Mouse (Mus musculus) mesoderm, embryonic 11.5 days (tissue): Measurements from ENCODE around the gene Cabs1.

ENCODE experiments used
- DNase-seq: peaks from one replicate; pipeline ENCODE4 v3.0.0-alpha.2; 2012; ENCODE audit warnings: low read depth, low spot score

Cabs1 gene

GRCm38 (mm10) chr5:87979139-87979538 is at the start of gene Cabs1:
Gene Cabs1 (plus strand): TSS chr5:87979439.
- DNase-seq: no peak

DNA sequence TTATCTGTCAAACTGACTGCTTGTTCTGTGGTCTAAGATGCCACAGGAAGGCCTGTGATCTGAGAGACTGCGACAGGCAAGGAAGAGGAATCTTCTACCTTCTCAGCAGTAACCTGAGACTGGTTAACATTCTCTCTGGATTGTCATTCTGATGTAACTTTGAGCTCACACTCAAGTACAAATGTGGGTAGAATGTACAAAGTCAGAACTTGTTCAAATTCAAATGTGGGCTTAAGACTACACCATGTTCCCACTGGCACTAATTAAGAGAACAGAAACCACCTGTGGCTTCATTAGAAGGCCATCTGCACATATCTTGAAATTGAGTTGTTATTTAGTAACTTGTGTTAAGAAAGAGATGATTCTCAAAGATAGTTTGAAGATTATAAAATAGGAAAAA is 47.6 kb upstream of the Cabs1 start:
- DNase-seq: no peak

- DNase-seq: no peak
Measured at GRCm38 (mm10) chr5:87940752-87941151, 38.5 kb upstream of the Cabs1 start.

DNA sequence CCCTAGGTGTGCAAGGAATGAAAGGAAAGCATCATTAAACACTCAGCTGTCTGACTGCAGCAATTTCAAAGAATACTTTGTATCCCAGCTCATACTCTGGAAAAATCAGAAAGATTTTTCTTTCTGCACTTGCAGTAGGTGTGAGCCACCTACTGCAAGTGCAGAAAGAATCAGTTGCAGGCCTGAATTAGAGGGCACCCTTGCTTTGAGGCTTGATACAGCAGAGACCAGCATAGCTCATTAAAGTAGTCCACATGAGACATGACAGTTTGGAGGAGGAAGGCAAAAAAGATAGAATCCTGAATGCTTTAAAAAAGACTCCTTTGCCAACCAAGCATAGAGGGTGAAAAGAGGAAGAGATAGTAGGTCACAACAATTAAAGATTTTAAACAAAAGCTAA is 36.7 kb upstream of the Cabs1 start:
- no peak for DNase-seq

DNA sequence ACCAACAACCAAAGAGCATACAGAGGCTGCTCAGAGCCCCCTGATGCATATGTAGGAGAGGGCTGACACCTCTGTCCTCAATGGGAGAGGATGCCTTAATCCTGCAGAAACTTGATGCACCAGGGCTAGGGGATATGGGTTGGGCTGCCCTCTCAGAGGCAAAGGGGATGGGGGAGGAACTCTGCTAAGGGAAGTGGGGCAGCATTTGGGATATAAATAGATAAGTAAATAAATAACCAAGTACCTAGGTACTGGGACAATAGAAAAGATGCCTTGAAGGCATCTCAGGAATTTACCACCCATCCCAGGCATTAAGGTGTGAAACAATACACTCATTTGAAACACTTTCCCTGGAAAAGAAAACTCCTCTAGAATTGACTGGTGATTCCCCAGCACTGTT is 27.4 kb upstream of the Cabs1 start:
- no peak for DNase-seq

DNA sequence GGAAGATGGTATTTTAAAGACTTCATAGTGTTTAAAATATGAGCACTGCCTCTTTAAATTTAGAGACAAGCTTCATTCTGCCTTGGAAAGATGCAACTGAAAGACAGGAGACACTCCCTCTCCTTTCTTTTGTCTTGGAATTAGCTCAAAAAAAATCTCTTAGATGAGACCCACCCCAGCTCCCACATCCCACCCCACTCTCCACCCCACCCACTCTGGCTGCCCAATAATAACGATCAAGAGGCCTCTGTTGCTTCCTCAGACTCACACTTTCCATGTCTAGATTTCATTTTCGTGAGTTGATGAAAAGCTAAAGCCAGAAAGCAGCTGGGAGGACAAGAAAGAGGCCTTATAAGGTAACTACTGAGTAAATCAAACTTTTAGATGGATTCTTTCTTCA is 10.0 kb upstream of the Cabs1 start, which contains the start of the genes 2310003L06Rik and Gm28434:
2310003L06Rik (plus strand) TSS at position 259 of the 400 bp plus-strand sequence.
Gm28434 (plus strand) TSS at position 317 of the 400 bp plus-strand sequence.
- DNase-seq: no peak

DNA sequence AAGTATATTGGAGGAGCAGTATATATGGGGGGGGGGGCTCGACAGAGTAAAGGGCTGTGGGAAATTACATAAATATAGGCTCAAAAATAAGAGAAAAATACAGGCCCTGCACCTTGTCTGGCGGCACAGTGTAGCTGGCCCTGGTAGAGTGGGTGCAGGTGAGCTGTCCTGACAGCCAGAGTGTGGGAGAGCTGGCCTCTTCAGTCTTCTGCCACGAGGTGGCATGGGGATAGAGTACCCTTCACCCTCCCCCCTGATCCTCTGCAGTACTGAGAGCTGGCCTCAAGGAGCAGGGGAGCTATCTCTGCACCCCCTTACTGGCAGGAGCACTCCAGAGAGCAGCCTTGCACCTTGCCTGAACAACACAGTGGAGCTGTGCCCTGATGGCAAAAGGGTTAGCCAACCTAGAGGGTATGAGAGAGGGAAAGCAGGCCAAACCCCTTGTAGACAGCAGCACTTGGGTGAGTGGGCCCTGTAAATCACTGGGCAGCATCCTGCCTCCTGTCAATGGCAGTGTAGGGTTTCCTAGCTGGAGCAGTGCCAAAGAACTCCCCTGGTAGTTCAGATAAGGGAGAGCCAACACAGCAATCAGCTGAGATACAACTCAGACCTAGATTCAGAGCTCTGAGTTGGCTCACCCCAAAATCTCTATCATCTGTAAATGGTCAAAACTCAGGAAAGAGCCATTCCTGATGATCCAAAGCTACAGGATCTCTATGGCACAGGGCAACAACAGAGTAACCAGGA is 3.4 kb downstream of the Cabs1 start:
- DNase-seq: no peak

- DNase-seq: no peak
Measured at GRCm38 (mm10) chr5:88002249-88002648, 23.0 kb downstream of the Cabs1 start, which contains the start of gene Smr3a. Gene Smr3a (plus strand): TSS chr5:88002549.

DNA sequence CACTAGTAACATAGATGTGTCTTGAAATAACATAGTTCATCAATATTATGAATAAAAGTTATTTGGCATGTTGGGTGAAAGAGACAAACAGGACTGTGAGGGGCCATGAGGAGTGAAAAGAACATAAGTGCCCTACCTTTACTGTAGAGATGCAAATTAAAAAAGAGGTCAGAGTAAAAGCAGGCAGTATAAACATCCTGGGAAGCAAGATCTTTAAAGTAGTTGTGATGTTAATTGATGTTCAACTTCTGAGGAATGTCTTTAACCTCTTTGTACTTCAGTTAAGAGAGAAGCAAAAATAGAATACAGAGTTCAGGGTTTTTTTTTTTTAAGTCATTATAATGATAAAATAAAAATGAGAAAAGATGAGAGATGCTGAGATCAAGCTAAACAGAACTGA is 26.0 kb downstream of the Cabs1 start:
- no peak for DNase-seq
